Mouse (Mus musculus) limb, embryonic 11.5 days (tissue): ENCODE measurements around the gene Cideb. TPM values are rescaled to one million over a fixed set of nuclear protein-coding genes. Genes with fewer than 3 reads are reported as not detected.
"Not testable (repeated sequence)": the region's sequence is repeated elsewhere in the genome, so short reads cannot be mapped to it uniquely, and the experiment has no call there.

Source experiments
- ATAC-seq: fragments of 200-750 bp; cut with Nextera tagmentation; 2 replicates; pipeline ENCODE4 v1.8.0; 2017; ENCODE audit warnings: low read depth; ENCODE audit not compliant: insufficient number of reproducible peaks, low FRiP score, low TSS enrichment
- DNase-seq: peaks from one replicate; pipeline ENCODE4 v3.0.0-alpha.2; 2015; ENCODE audit warnings: low spot score
- H3K27ac ChIP-seq: fragments of 300-500 bp; sonication (generic); replicated peaks from 2 replicates; pipeline ENCODE4 v1.5.1; 2014; ENCODE audit warnings: low read depth, mild to moderate bottlenecking, low read length
- H3K27me3 ChIP-seq: fragments of 300-500 bp; sonication (generic); 2 replicates; pipeline ENCODE4 v1.6.1; 2014; ENCODE audit warnings: mild to moderate bottlenecking, low read length, mixed read lengths; ENCODE audit not compliant: control insufficient read depth, insufficient read depth
- H3K36me3 ChIP-seq: fragments of 300-500 bp; sonication (generic); 2 replicates; pipeline ENCODE4 v1.6.1; 2014; ENCODE audit warnings: mild to moderate bottlenecking, low read length, moderate library complexity, mixed read lengths; ENCODE audit not compliant: control insufficient read depth, insufficient read depth
- H3K4me1 ChIP-seq: fragments of 300-500 bp; sonication (generic); 2 replicates; pipeline ENCODE4 v1.6.1; 2014; ENCODE audit warnings: low read length, mixed read lengths; ENCODE audit not compliant: control insufficient read depth, insufficient read depth
- H3K4me2 ChIP-seq: fragments of 300-500 bp; sonication (generic); 2 replicates; pipeline ENCODE4 v1.6.1; 2014; ENCODE audit warnings: low read depth, mild to moderate bottlenecking, moderate library complexity; ENCODE audit not compliant: severe bottlenecking
- H3K4me3 ChIP-seq: fragments of 300-500 bp; sonication (generic); 2 replicates; pipeline ENCODE4 v1.5.1; 2014; ENCODE audit warnings: low read depth, low read length
- H3K9ac ChIP-seq: fragments of 300-500 bp; sonication (generic); 2 replicates; pipeline ENCODE4 v1.6.1; 2014; ENCODE audit warnings: mild to moderate bottlenecking, low read length
- H3K9me3 ChIP-seq: fragments of 300-500 bp; sonication (generic); 2 replicates; pipeline ENCODE4 v1.6.1; 2016; ENCODE audit warnings: low read length; ENCODE audit not compliant: control insufficient read depth
- WGBS: fragments of 180-500 bp; shearing (Covaris S2); extraction: QIAGEN DNeasy Blood & Tissue Kit; methylation state at CpG from one replicate; pipeline ENCODE4 v1.1.7; 2014; 5-methylcytosine and 5-hydroxymethylcytosine counted together
- polyA plus RNA-seq: library from polyadenylated mRNA; unstranded; fragments of >200 nt; fragmentation: Nextera tagmentation; extraction: Ambion mirVana; gene quantifications from 2 replicates; pipeline ENCODE4 v1.2.1, GENCODE M21; 2014

Gene Cideb
- polyA plus RNA-seq, 1 experiment from 2014 or later, result 0.37 TPM

DNA sequence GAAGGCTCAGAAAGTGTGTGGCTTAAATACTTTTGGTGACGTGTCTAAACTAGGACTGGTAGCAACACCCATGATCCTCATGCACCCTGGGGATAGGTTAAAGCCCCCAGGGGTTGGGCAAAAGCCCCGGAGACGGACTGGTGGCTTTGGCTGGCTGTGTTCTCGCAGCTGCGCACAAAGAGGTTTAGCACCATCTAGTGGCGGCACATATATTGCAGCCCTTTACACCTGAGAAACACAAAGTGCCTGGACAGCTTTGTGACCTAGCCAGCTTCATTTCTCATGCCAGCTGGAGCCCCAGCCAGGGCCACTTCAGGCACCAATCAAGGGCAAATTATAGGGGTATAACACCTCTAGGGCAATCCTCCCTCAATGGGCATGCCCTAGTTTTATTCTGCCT, 1.9 kb upstream of the Cideb start:
- DNase-seq (peak; percentile 94), ATAC-seq (0 out of 2 replicates have a peak, but pooled peaks have one; percentile 24)
- not testable (repeated sequence) for H3K36me3 ChIP-seq, H3K4me3 ChIP-seq, H3K9ac ChIP-seq, H3K27ac ChIP-seq, H3K9me3 ChIP-seq, H3K4me1 ChIP-seq
- under 1% methylated on average over 6 of the region's 6 CpGs for WGBS
- Histone ChIP-seq H3K27me3 (peaks cover 11% of the 10 kb centered on the region), H3K4me2 (peak overlapping the region; percentile 35)

DNA sequence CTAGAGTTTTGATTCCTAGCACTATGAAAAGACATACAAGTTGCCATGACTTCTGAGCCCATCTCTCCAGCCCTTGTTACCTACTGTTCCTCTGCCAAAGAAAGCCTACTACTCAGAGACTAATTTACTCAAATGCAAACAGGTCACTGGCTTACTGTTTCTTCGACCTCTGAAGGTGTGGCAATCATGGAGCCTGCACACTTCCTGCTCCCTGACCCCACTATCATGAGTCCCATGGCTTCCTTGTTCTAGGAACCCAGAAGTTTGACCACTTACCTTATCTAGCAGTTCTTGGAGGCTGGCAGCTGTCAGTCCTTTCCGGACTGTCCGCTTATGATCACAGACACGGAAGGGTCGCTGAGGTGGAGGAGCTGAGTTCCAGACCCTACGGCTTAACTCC, 692 bp downstream of the Cideb start:
- H3K36me3 ChIP-seq, result peaks cover 11% of the 10 kb centered on the region; the same call in 1 of the 2 replicates
- no peak overlapping the region for H3K4me3 ChIP-seq
- H3K27ac ChIP-seq, result no peak overlapping the region
- no peaks in the 10 kb centered on the region for H3K9me3 ChIP-seq
- DNase-seq (no peak), ATAC-seq (no peak)
- WGBS, result 89% methylated on average over 6 of the region's 6 CpGs
- H3K9ac ChIP-seq, result no peak overlapping the region
- no peak overlapping the region for H3K4me2 ChIP-seq
- peaks cover 4% of the 10 kb centered on the region; the same call in 1 of the 2 replicates for H3K4me1 ChIP-seq
- peaks cover 11% of the 10 kb centered on the region for H3K27me3 ChIP-seq

DNA sequence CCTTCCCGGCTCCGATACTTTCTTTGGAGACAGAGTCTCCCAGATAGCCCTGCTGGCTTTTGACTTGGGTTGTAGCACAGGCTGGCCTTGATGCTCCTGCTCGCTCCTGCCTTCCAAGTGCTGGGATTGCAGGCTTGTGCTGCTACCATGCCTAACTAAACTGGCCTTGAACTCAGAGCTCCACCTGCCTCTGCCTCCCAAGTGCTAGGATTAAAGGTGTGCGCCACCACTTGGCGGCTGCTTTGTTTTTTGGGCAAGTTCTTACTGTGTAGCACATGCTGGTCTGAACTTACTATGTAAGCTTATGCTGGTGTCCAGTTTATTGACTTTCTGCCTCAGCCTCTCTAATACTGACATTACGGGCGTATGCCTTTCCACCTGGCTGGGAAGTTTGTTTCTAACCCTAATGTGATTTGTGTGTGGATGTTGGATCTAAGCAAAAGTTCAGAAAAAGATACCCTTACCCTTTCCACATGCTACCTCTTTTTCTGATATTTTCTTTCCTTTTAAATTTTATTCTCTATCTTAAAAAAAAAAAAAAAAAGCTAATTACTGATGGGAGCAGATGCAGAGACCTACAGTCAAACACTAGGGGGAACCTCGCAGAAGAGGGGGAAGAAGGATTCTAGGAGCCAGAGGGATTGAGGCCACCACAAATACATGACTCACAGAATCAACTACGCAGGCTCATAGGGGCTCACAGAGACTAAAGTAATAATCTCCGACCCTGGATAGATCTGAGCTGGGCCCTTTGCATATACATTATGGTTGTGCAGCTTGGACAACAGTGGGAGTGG, 11.0 kb downstream of the Cideb start:
- no peak for DNase-seq
- H3K27me3 ChIP-seq, result no peaks in the 10 kb centered on the region; the same call in 1 of the 2 replicates
- H3K4me2 ChIP-seq, result peak overlapping the region; percentile 73; the same call in 1 of the 2 replicates
- H3K9ac ChIP-seq, result no peak overlapping the region
- no peaks in the 10 kb centered on the region for H3K9me3 ChIP-seq
- H3K27ac ChIP-seq, result no peak overlapping the region
- no peak for ATAC-seq
- no peak overlapping the region for H3K4me3 ChIP-seq
- WGBS, result 90% methylated on average over 10 of the region's 10 CpGs
- H3K36me3 ChIP-seq, result peaks cover 12% of the 10 kb centered on the region; the same call in 1 of the 2 replicates
- peaks cover 10% of the 10 kb centered on the region for H3K4me1 ChIP-seq

GRCm38 (mm10) chr14:55745861-55746237, 12.4 kb downstream of the Cideb start:
- under 1% methylated on average over 31 of the region's 31 CpGs for WGBS
- Histone ChIP-seq H3K9me3 (no peaks in the 10 kb centered on the region), H3K27me3 (no peaks in the 10 kb centered on the region; the same call in 1 of the 2 replicates), H3K4me3 (peak overlapping the region; percentile 93), H3K36me3 (peaks cover 9% of the 10 kb centered on the region; the same call in 1 of the 2 replicates), H3K27ac (0 out of 2 replicates have a peak overlapping the region, but pooled peaks have one; percentile 2), H3K4me1 (peaks cover 10% of the 10 kb centered on the region), H3K4me2 (peak overlapping the region; percentile 73), H3K9ac (peak overlapping the region; percentile 76)
- ATAC-seq (no peak; the same call in 1 of the 2 replicates), DNase-seq (no peak)

DNA sequence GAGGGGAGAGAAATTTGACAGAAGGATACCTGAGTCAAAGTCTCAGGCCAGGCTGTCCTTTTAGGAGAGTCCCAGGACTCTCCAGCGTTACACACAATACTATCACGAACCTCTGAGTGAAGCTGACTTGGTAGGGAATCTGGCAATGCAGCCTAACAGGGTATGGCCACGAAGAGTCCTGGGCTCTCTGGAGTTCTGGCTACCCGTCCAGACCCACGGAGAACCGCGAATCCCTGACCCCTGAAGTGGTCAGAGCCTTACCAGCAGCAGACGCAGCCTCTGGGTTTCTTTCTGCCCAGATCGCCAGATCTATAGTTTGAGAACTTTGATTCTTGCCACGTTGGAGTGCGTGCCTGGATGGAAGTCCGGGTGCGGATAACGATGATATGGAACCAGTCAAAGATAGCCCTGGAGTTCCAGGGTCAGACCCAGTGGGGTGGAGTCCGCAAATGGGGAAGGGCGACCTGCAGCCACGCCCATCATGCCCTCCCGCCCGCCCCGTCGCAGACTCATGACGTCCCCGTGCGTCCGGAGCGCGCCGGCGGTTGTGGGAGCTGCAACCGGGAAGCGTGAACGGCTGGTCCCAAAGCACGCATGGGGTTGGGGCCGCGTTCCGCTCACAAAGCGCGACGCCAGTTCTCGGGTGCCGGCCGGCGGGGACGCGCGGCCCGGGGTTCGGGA, 12.9 kb downstream of the Cideb start, which contains the start of the genes Dhrs1 and Nop9:
Gene Dhrs1 (minus strand): TSS at position 511 of the 681 bp plus-strand sequence.
Gene Nop9 (plus strand): TSS at position 514 of the 681 bp plus-strand sequence.
- Histone ChIP-seq H3K27me3 (no peaks in the 10 kb centered on the region; the same call in 1 of the 2 replicates), H3K27ac (0 out of 2 replicates have a peak within 1 kb of the TSS, but pooled peaks have one; percentile 2), H3K9me3 (no peaks in the 10 kb centered on the region), H3K36me3 (peaks cover 9% of the 10 kb centered on the region; the same call in 1 of the 2 replicates), H3K9ac (peak within 1 kb of the TSS; percentile 76), H3K4me1 (peaks cover 10% of the 10 kb centered on the region), H3K4me3 (peak within 1 kb of the TSS; percentile 93), H3K4me2 (peak within 1 kb of the TSS; percentile 73)
- WGBS, result 1% methylated on average over 45 of the region's 48 CpGs
- ATAC-seq, result peak; percentile 81
- DNase-seq, result peak; percentile 96

DNA sequence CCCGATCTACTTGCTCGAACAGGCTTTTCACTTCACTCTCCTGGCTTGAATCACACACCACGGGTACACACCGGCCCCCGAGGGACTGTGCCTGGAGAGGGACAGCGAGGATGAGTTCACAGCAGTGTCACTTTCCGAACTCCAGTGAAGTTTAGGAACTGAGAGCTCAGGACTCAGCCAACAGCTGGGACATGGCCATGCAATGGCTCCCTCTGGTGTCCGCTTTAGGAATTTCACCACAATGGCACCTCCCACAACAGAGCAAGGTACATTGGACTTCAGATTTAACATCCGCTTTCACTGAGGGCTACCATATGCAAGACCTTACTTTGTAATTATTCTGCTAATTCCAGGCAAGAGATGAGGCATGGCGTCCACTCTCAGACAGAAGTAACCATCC, 14.5 kb downstream of the Cideb start:
- Histone ChIP-seq H3K9ac (no peak overlapping the region; the same call in 1 of the 2 replicates), H3K36me3 (peaks cover 2% of the 10 kb centered on the region; the same call in 1 of the 2 replicates), H3K9me3 (no peaks in the 10 kb centered on the region), H3K4me2 (no peak overlapping the region), H3K27me3 (no peaks in the 10 kb centered on the region), H3K4me3 (no peak overlapping the region), H3K27ac (no peak overlapping the region), H3K4me1 (peaks cover 10% of the 10 kb centered on the region)
- peak; percentile 93 for DNase-seq
- WGBS, result 23% methylated on average over 10 of the region's 10 CpGs
- ATAC-seq, result peak; percentile 45; the same call in 1 of the 2 replicates

DNA sequence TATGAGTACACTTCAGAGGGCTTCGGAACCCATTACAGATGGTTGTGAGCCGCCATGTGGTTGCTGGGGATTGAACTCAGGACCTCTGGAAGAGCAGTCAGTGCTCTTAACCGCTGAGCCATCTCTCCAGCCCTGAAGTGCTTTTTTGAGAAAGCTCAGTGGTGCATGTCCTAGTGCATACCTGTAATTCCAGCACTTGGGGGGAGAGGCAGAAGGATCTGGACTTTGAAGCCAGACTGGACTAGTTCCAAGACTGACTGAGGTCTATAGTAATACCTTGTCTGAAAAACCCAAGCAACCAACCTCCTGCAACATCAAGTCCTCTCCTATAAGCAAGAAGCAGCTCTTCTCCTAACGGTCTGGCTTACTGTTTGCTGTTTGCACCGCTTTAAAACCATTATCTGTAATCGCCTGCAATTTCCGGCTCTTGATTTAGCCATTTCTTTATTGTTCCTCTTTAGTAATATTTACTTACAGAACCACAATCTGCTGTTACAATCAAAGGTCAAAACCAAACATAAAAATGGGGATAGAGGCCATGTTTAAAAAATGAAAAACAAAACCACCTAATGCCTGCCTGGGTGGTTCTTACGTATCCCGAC, 21.1 kb downstream of the Cideb start:
- Histone ChIP-seq H3K36me3 (peaks cover 2% of the 10 kb centered on the region; the same call in 1 of the 2 replicates), H3K4me3 (no peak overlapping the region), H3K4me2 (no peak overlapping the region), H3K4me1 (no peaks in the 10 kb centered on the region), H3K9ac (no peak overlapping the region), H3K27me3 (no peaks in the 10 kb centered on the region), H3K27ac (no peak overlapping the region), H3K9me3 (no peaks in the 10 kb centered on the region)
- ATAC-seq (no peak), DNase-seq (no peak)
- 85% methylated on average over 9 of the region's 9 CpGs for WGBS

DNA sequence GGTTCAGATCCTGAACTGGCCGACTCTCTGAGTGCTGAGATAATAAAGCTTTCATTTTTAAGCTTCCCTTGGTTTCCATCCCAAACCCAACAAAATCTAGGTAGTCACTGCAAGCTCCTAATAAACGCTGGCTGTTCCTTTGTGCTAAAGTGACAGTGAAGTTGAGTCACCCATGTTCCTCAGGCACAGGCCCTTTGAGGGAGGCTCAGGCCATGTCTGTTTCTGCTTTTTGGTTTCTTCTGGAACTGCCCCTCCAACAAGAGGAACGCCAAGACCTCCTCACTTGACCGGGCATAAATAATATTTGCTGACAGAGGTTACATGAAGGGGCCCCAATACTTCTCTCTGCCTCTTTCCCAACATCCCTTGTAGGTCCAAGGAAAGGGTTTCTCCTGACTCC, 22.5 kb downstream of the Cideb start:
- DNase-seq (no peak), ATAC-seq (no peak)
- peaks cover 2% of the 10 kb centered on the region; the same call in 1 of the 2 replicates for H3K36me3 ChIP-seq
- no peaks in the 10 kb centered on the region for H3K9me3 ChIP-seq
- no peak overlapping the region for H3K4me3 ChIP-seq
- H3K27ac ChIP-seq, result no peak overlapping the region
- H3K4me1 ChIP-seq, result no peaks in the 10 kb centered on the region
- 84% methylated on average over 4 of the region's 4 CpGs for WGBS
- no peak overlapping the region for H3K4me2 ChIP-seq
- H3K9ac ChIP-seq, result no peak overlapping the region
- H3K27me3 ChIP-seq, result no peaks in the 10 kb centered on the region
